Mouse (Mus musculus): ENCODE data around the gene Sorcs2. TPM values are rescaled to one million over a fixed set of nuclear protein-coding genes. Genes with fewer than 3 reads are reported as not detected.

The Sorcs2 gene
- polyA plus RNA-seq, 1 experiment: 2.3 TPM

GRCm38 (mm10) chr5:36293109-36293900, 104.6 kb downstream of the Sorcs2 start:
- Histone ChIP-seq H3K27me3 (ENCODE audit: control insufficient read depth, insufficient read depth, low read length) (no peaks in the 10 kb centered on the region), H3K4me1 (ENCODE audit: control insufficient read depth, insufficient read depth, insufficient read length) (no peaks in the 10 kb centered on the region), H3K4me3 (ENCODE audit: extremely low read depth, insufficient read depth, insufficient read length) (no peak overlapping the region), H3K36me3 (ENCODE audit: control insufficient read depth, insufficient read depth, low read length) (no peaks in the 10 kb centered on the region), H3K27ac (ENCODE audit: insufficient read depth, low read length) (no peak overlapping the region)
- no peak for DNase-seq (ENCODE audit: low read depth in 1 of 2, low spot score in 2 of 2)
- WGBS: 73% methylated on average over 11 of the region's 11 CpGs
- TF ChIP-seq CTCF (IDR thresholded peaks at IDR 0.05; ENCODE audit: extremely low read depth, insufficient read depth, insufficient read length, insufficient replicate concordance): no peak
- TF ChIP-seq POLR2A (IDR thresholded peaks at IDR 0.05; ENCODE audit: low read depth, low read length): no peak

- Histone ChIP-seq H3K36me3 (ENCODE audit: control insufficient read depth, insufficient read depth, low read length) (no peaks in the 10 kb centered on the region), H3K4me3 (ENCODE audit: extremely low read depth, insufficient read depth, insufficient read length) (no peak overlapping the region), H3K27ac (ENCODE audit: insufficient read depth, low read length) (no peak overlapping the region), H3K27me3 (ENCODE audit: control insufficient read depth, insufficient read depth, low read length) (no peaks in the 10 kb centered on the region), H3K4me1 (ENCODE audit: control insufficient read depth, insufficient read depth, insufficient read length) (no peaks in the 10 kb centered on the region)
- 85% methylated on average over 9 of the region's 9 CpGs for WGBS
- no peak for TF ChIP-seq CTCF (IDR thresholded peaks at IDR 0.05; ENCODE audit: extremely low read depth, insufficient read depth, insufficient read length, insufficient replicate concordance)
- TF ChIP-seq POLR2A (IDR thresholded peaks at IDR 0.05; ENCODE audit: low read depth, low read length): no peak
- no peak for DNase-seq (ENCODE audit: low read depth in 1 of 2, low spot score in 2 of 2)
Observed at GRCm38 (mm10) chr5:36292321-36292720, 105.6 kb downstream of the Sorcs2 start.

GRCm38 (mm10) chr5:36291191-36291590, 106.7 kb downstream of the Sorcs2 start:
- Histone ChIP-seq H3K36me3 (ENCODE audit: control insufficient read depth, insufficient read depth, low read length) (no peaks in the 10 kb centered on the region), H3K27me3 (ENCODE audit: control insufficient read depth, insufficient read depth, low read length) (no peaks in the 10 kb centered on the region), H3K27ac (ENCODE audit: insufficient read depth, low read length) (no peak overlapping the region), H3K4me1 (ENCODE audit: control insufficient read depth, insufficient read depth, insufficient read length) (no peaks in the 10 kb centered on the region), H3K4me3 (ENCODE audit: extremely low read depth, insufficient read depth, insufficient read length) (no peak overlapping the region)
- DNase-seq (ENCODE audit: low read depth in 1 of 2, low spot score in 2 of 2): peak; percentile 11 to 60
- TF ChIP-seq CTCF (IDR thresholded peaks at IDR 0.05; ENCODE audit: extremely low read depth, insufficient read depth, insufficient read length, insufficient replicate concordance): peak; percentile 72; the same call in 1 of the 2 replicates
- TF ChIP-seq POLR2A (IDR thresholded peaks at IDR 0.05; ENCODE audit: low read depth, low read length): no peak
- WGBS: 46% methylated on average over 5 of the region's 5 CpGs

- TF ChIP-seq POLR2A (IDR thresholded peaks at IDR 0.05; ENCODE audit: low read depth, low read length) (no peak), CTCF (IDR thresholded peaks at IDR 0.05; ENCODE audit: extremely low read depth, insufficient read depth, insufficient read length, insufficient replicate concordance) (no peak)
- Histone ChIP-seq H3K27me3 (ENCODE audit: control insufficient read depth, insufficient read depth, low read length) (no peaks in the 10 kb centered on the region), H3K27ac (ENCODE audit: insufficient read depth, low read length) (no peak overlapping the region), H3K36me3 (ENCODE audit: control insufficient read depth, insufficient read depth, low read length) (no peaks in the 10 kb centered on the region), H3K4me3 (ENCODE audit: extremely low read depth, insufficient read depth, insufficient read length) (no peak overlapping the region), H3K4me1 (ENCODE audit: control insufficient read depth, insufficient read depth, insufficient read length) (no peaks in the 10 kb centered on the region)
- DNase-seq (ENCODE audit: low read depth in 1 of 2, low spot score in 2 of 2): no peak
- 18% methylated on average over 10 of the region's 10 CpGs for WGBS
Observed at GRCm38 (mm10) chr5:36285405-36285804, 112.5 kb downstream of the Sorcs2 start.

- TF ChIP-seq POLR2A (IDR thresholded peaks at IDR 0.05; ENCODE audit: low read depth, low read length): no peak
- no peak for TF ChIP-seq CTCF (IDR thresholded peaks at IDR 0.05; ENCODE audit: extremely low read depth, insufficient read depth, insufficient read length, insufficient replicate concordance)
- WGBS: 78% methylated on average over 12 of the region's 12 CpGs
- no peak overlapping the region for H3K4me3 ChIP-seq (ENCODE audit: extremely low read depth, insufficient read depth, insufficient read length)
- no peaks in the 10 kb centered on the region for H3K4me1 ChIP-seq (ENCODE audit: control insufficient read depth, insufficient read depth, insufficient read length)
- no peaks in the 10 kb centered on the region for H3K27me3 ChIP-seq (ENCODE audit: control insufficient read depth, insufficient read depth, low read length)
- H3K27ac ChIP-seq (ENCODE audit: insufficient read depth, low read length): no peak overlapping the region
- DNase-seq (ENCODE audit: low read depth in 1 of 2, low spot score in 2 of 2): no peak
- no peaks in the 10 kb centered on the region for H3K36me3 ChIP-seq (ENCODE audit: control insufficient read depth, insufficient read depth, low read length)
Observed at GRCm38 (mm10) chr5:36279896-36280295, 118.0 kb downstream of the Sorcs2 start.

- no peak for DNase-seq (ENCODE audit: low read depth in 1 of 2, low spot score in 2 of 2)
- Histone ChIP-seq H3K4me3 (ENCODE audit: extremely low read depth, insufficient read depth, insufficient read length) (no peak overlapping the region), H3K27ac (ENCODE audit: insufficient read depth, low read length) (no peak overlapping the region), H3K27me3 (ENCODE audit: control insufficient read depth, insufficient read depth, low read length) (no peaks in the 10 kb centered on the region), H3K36me3 (ENCODE audit: control insufficient read depth, insufficient read depth, low read length) (no peaks in the 10 kb centered on the region), H3K4me1 (ENCODE audit: control insufficient read depth, insufficient read depth, insufficient read length) (no peaks in the 10 kb centered on the region)
- TF ChIP-seq POLR2A (IDR thresholded peaks at IDR 0.05; ENCODE audit: low read depth, low read length): no peak
- no peak for TF ChIP-seq CTCF (IDR thresholded peaks at IDR 0.05; ENCODE audit: extremely low read depth, insufficient read depth, insufficient read length, insufficient replicate concordance)
- 81% methylated on average over 6 of the region's 6 CpGs for WGBS
Observed at GRCm38 (mm10) chr5:36274684-36275394, 123.1 kb downstream of the Sorcs2 start.

Data from spleen, adult 2 months (tissue).